Mouse (Mus musculus) layer of hippocampus, postnatal 14 days (tissue): ENCODE measurements around the gene Ralgds. TPM values are rescaled to one million over a fixed set of nuclear protein-coding genes. Genes with fewer than 3 reads are reported as not detected.

Experiments
- DNase-seq, 2 experiments: peaks; one replicate each; pipeline ENCODE4 v3.0.0; 2021 to 2022; ENCODE audit warnings: low spot score in 2 of 2, mixed read lengths in 1 of 2
- total RNA-seq, 2 experiments: library from RNA; stranded (reverse); gene quantifications; 2 replicates each; pipeline ENCODE4 v1.2.3; 2021

The Ralgds gene
- total RNA-seq, 2 experiments from 2014 or later: 150 to 155 TPM

GRCm38 (mm10) chr2:28598692-28599568 lies 86.0 kb downstream of the Ralgds start:
- no peak for DNase-seq

GRCm38 (mm10) chr2:28599569-28599900 lies 86.6 kb downstream of the Ralgds start:
- DNase-seq: no peak

- DNase-seq: no peak
Measured at GRCm38 (mm10) chr2:28601720-28602590, 89.0 kb downstream of the Ralgds start.

Other genes with a start within 250 kb of the Ralgds start
- gene Ppp1r26, start 66.3 kb upstream of the Ralgds start, total RNA-seq: 10 to 100 TPM; 14.1 to 15.4 TPM
- gene 1700007K13Rik, start 46.8 kb upstream of the Ralgds start, total RNA-seq: 1 to 10 TPM; 3.3 to 6.8 TPM
- 10 to 100 TPM; 36.8 to 37.3 TPM for gene Mrps2, start 45.1 kb upstream of the Ralgds start, total RNA-seq
- 1 to 10 TPM; 1.4 to 2.1 TPM for gene Gbgt1, start 16.2 kb upstream of the Ralgds start, total RNA-seq
- not detected for gene Gm10134, start 7.0 kb upstream of the Ralgds start, total RNA-seq
- not detected for gene Cel, start 50.3 kb downstream of the Ralgds start, total RNA-seq
- 10 to 100 TPM; 17.0 to 18.1 TPM for gene Gtf3c5, start 70.6 kb downstream of the Ralgds start, total RNA-seq
- not detected for gene Gfi1b, start 108.9 kb downstream of the Ralgds start, total RNA-seq
- 10 to 100 TPM; 39.7 to 43.6 TPM for gene Tsc1, start 128.1 kb downstream of the Ralgds start, total RNA-seq
- gene Spaca9, start 186.6 kb downstream of the Ralgds start, total RNA-seq: 1 to 10 TPM in 1 of 2 experiments, not detected in 1; 2.0 TPM
- gene Ak8, start 187.0 kb downstream of the Ralgds start, total RNA-seq: 1 to 10 TPM in 1 of 2 experiments, under 1 TPM in 1; 0.67 to 1.5 TPM